Mouse (Mus musculus) CH12.LX (cell line): ENCODE results near the gene Gm17349.

ENCODE experiments used
- CHD1 ChIP-seq: IDR thresholded peaks from 2 replicates; pipeline ENCODE4 v1.6.1; 2012; ENCODE audit warnings: low read depth, low read length, improper control_type of control experiment, inconsistent platforms
- POLR2AphosphoS2 ChIP-seq: IDR thresholded peaks from 2 replicates; pipeline ENCODE4 v1.6.1; 2011; ENCODE audit warnings: low read depth, low read length, improper control_type of control experiment
- RAD21 ChIP-seq: IDR thresholded peaks from 2 replicates; pipeline ENCODE4 v1.6.1; 2011; ENCODE audit warnings: low read depth, mild to moderate bottlenecking, low read length, improper control_type of control experiment, moderate library complexity
- USF2 ChIP-seq: conservative IDR thresholded peaks from 2 replicates; pipeline ENCODE4 v1.6.1; 2011; ENCODE audit warnings: low read depth, low read length, improper control_type of control experiment
- ZC3H11A ChIP-seq: IDR thresholded peaks from 2 replicates; pipeline ENCODE4 v1.6.1; 2012; ENCODE audit warnings: low read depth, mild to moderate bottlenecking, inconsistent platforms, low read length, improper control_type of control experiment

GRCm38 (mm10) chr15:99661121-99661830 is 44.0 kb downstream of the Gm17349 start:
- no peak for TF ChIP-seq RAD21
- no peak for TF ChIP-seq CHD1
- TF ChIP-seq USF2 = no peak
- TF ChIP-seq ZC3H11A = no peak
- no peak for TF ChIP-seq POLR2AphosphoS2
